Mouse (Mus musculus) Muller cell, postnatal 12 days (primary cell): ENCODE results near the gene Smcr8.
"Not testable (repeated sequence)": the region's sequence is repeated elsewhere in the genome, so short reads cannot be mapped to it uniquely, and the experiment has no call there.

ENCODE experiments used
- DNase-seq: peaks from one replicate; pipeline ENCODE4 v3.0.0-alpha.2; 2015; ENCODE audit errors: inconsistent ontology term

The Smcr8 gene

DNA sequence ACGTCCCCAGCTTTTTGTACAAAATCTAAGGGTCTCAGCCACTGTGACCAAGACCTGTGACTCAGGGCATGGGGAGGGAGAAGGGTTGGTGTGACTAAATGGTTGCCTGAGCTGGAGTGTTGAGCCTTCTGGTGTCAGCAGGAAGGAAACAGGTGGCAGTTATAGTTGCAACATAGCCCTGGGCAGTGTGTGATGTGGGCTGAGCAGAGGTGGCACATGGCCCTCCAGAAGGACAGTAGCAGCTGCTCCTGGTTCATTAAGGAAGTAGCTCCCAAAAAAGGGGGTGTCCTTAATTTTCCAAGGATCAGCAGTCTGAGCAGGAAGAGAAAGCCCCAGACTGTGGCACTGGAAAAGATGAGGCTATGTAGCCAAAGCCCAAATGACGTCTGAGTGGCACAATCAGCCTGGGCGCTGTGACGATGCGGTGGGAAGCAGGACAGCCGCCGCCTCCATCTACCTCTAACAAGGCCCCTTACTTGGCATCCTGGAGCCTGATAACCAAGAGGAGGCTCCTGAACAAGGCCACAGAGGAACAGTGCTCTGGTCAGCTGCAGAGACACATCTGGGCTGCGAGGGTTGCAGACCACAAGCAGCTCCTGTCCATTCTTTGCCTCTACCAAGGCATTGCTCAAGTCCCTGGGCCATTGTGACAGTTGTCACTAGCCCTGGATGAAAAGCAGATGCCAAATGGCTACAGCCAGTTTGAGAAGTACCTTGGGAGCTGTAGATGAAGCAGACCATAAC lies 7.0 kb downstream of the Smcr8 start:
- DNase-seq, result no peak

DNA sequence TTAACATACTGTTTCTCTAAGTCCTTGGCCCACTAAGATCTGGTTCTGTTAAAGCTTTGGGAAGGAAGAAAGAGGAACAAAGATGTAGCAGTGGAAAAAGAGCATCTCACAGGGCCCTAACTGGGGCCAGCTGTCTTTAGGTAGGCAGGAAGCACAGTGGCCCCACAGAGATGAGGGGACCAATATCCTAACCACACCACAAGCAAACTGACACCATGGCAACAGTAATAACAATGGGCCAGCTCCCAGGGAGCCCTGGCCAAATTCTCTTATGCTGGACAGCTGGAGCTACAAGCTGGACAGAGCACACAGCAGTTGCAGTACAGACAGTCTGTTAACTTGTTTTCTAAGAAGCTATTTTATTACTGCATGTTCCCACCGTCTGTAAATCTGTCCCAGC lies 10.3 kb downstream of the Smcr8 start:
- DNase-seq, result no peak

DNA sequence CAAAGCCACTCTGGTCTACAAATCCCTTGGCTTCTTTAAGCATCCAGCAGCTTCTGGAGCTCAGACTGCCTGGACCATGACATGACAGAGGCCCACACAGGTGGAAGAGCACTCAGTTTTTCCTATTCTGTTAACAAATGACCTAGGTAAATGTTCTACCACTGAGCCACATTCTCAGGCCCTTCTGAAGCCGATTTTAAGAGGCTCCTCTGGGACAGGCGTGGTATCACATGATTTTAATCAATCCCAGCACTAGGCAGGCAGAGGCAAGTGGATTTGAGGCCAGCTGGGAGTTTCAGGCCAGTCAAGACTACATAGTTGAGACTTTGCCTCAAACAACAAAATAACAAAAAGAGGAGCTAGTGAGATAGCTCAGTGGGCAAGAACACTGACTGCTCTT lies 13.1 kb downstream of the Smcr8 start:
- DNase-seq, result no peak

DNA sequence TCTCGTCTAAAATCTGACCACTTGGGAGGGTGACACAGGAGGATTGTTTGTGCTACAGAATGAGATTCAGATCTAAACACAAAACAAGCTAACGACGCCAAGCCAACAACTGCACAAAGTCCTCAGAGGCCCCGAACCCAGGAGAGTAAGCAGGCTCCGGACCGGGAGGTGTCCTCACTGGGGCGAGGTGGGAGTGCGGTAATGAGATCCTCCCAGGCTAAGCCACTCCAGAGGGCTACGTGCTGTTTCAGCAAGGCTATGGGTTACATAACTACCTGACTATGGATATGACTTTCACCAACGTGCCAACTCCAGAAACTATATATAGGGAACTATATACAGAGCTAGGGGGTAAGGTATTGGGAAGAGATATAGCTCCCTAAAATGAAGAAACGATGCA lies 19.0 kb downstream of the Smcr8 start:
- no peak for DNase-seq

DNA sequence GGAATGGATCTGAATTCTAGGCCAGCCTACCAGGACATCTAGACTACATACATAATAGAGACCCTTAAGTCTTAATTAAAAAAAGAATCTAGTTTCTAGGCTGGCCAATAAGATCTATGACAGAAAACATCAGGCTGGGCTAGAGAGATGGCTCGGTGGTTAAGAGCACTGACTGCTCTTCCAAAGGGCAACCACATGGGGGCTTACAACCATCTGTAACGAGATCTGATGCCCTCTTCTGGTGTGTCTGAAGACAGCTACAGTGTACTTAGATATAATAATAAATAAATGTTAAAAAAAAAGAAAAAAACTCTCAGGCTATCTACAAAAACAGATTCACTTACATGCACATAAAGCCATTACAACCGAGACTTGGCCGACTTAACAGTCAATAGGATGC lies 22.7 kb downstream of the Smcr8 start:
- no peak for DNase-seq

GRCm38 (mm10) chr11:60800892-60801291 lies 23.6 kb downstream of the Smcr8 start:
- DNase-seq, result no peak

DNA sequence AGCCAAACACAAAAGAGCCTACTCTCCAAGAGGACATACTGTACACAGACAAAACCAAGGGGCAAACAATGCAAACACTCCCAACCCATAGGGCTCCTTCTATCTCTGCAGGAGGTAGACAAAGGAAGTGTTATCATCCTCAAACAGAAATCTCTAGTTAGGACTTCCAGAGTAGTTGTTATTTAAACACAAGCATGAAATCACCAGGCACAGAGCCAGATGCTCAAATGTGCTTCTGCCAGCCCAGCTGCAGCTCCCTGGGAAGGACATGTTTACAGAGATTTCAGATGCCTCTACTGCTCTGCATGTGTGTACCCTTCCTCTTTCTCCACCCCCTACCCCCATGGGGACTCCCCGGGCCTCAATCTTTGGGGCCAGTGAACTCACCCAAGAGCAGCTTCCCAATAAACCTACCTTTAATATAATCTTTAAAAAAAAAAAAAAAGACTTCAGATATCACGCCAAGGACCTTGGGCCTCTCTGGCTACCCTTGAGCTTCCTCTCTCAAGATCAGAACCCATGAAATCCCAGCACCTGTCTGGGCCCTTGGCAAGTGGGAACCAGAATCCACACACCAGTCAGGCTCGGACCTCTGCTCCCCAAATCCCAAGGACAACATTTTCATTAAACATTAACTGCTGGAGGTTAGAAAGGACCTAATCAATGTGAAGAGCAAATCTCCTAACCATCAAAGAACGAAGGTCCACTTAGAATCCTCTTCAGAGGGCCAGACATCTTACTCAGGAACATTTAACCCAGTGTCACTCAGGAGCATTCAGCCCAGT lies 31.2 kb downstream of the Smcr8 start:
- DNase-seq, result no peak

DNA sequence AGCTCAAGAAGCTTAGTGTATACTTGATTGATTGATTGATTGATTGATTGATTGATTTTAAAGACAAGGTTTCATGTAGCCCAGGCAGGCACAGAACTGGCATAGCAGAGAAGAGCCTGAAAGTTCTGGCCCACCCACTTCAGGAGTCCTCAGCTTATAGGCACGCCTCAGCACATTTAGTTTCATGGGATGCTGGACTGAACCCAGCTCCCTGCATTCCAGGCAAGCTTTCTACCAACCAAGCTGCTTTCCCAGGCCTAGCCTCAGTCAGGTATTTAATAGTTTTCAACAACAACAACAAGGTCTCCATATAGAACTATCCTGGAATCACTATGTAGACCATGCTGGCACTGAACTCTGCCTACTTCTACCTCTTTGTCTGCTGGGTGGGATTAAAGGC lies 32.2 kb downstream of the Smcr8 start:
- DNase-seq, result no peak

DNA sequence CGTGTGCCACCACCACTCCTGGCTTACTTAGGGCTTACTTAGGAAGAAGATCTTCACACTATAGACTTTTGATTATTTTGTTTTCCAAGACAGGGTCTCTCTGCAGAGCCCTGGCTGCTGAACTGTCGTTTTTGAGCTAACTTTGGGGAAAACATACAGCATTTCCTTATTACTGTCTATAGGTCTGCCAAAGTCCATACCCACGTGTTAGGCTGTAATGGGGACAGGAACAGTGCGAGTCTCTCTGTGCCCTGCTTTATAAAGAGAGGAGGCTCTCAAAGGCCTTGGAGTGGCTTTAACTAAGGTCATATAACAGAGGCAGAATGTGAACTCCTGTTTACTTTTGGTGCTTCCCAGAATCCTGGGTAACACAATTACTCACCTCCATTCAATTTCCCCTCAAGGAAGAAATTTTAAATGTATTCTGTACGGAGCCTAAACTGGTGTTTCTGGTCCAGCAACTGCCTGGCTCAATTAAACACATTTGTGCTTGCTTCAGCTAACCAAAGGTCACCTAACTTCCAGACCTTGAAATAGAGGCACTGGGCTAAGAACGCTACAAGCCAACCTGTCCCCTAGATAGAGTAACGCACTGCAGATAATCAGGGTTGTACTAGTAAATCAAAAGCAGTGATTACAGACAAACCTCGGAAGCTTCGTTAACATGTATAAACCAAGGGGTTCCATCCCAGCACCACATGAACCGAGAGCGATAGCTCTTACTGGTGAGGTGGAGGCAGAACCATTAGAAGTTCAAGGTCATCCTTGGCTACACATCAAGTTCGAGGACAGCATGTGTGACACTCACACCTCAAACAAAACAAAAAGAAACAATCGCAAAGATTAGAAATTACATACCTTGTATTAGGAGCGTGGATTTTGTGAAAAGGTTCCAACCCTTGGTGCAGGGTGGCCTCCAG lies 33.0 kb downstream of the Smcr8 start:
- no peak for DNase-seq

GRCm38 (mm10) chr11:60811054-60811460 lies 33.7 kb downstream of the Smcr8 start:
- peak; percentile 98 for DNase-seq

DNA sequence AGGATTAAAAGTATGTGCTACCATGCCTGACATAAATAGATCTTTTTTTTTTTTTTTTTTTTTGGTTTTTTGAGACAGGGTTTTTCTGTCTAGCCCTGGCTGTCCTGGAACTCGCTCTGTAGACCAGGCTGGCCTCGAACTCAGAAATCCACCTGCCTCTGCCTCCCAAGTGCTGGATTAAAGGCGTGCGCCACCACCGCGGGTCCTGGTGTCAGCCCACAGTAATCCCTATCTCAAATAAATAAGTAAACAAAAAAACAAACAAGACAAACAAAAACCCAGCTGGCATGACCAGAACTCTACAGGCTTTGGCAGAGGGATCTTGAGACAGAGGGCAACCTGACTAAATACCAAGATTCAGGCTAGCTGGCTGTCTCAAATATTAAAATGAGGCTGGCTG lies 34.3 kb downstream of the Smcr8 start, which contains the start of gene Shmt1:
TSS of gene Shmt1 (minus strand) at position 101 of the 400 bp plus-strand sequence.
- not testable (repeated sequence) for DNase-seq

GRCm38 (mm10) chr11:60816398-60816797 lies 39.1 kb downstream of the Smcr8 start:
- no peak for DNase-seq

DNA sequence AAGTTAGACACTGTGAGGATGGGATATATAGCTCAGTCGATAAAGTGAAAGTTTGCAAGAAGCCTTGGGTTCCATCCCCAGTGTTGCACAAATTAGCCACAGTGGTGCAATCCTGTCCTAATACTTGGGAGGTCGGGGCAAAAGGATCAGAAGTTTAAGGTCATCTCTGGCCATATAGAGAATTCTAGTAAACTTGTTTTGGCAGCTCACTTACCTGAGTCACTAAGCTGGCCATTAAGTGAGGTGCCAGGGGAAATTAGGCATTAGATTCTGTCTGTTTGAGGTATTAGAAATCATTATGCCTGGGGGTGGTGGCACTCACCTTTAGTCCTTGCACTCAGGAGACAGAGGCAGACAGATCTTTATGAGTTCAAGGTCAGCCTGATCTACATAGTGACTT lies 46.4 kb downstream of the Smcr8 start:
- DNase-seq, result no peak

DNA sequence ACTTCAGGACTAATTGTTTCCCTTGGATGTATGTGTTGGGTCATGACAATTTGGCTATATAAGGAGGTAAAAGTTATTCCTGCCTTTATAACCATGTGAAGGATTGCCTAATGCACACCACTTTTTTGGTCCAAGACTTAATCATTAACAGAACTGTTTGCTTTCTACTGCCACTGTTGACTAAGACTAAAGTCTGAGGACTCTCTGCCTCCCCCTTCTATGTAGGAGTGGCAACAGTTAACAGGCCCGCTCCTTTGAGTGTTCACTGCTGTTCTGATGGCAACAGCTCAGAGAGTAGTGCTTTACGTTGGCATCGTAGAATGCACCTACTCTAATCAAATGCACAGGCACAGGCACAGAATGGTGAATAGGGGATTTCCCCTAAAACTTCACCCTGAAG lies 47.9 kb downstream of the Smcr8 start:
- no peak for DNase-seq

DNA sequence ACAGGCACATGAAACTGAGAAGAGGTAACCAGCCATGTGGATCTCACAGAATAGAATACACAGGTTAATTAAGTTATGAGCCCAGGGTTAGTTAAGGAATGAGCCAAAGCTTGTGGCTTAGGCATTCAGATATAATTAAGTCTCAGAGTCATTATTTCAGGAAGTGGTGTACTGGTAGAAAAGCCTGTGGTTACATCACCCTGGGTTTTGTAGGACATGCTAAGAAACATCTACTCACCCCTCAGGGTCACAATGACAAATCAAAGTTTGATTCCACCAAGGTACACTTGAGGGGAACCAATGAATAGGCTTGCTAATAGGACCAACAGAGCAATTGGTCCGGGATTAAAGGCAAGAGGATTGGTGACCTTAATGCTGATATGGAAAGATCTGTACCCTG lies 49.4 kb downstream of the Smcr8 start:
- DNase-seq, result no peak

- no peak for DNase-seq
Observed at GRCm38 (mm10) chr11:60827241-60827945, 50.1 kb downstream of the Smcr8 start.

GRCm38 (mm10) chr11:60828903-60829302 lies 51.6 kb downstream of the Smcr8 start:
- DNase-seq, result peak; percentile 57

DNA sequence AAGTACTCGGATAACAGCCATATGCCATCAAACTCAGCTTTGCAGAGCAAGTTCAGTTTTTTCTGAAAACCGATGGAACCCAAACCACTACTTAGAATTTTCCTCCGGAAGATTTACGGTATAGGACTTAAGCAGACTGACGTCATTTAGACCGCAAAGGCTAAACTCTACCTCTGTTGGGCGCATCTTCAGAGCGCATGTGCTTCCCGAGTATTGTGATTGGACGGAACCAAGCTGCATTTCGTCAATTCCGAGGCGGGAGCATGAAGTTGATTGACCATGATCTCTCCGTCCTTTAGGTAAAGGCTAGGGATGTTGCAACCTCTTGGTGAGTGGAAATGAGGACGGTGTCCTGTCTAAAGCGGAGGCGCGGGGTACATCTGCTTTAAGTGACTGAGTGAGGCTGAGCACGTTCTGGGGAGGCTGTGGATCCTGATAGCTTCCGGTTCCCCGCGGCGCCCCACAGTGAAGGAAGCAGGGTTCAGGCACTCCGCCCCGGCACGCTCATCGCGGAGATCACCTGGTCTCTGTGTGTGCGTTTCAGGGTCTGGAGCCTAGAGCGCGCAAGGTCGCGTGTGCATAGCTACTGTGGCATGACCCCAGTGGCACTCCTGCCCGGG lies 53.2 kb downstream of the Smcr8 start, which contains the start of gene Dhrs7b:
TSS of gene Dhrs7b (plus strand) at position 199 of the 620 bp plus-strand sequence.
- peak; percentile 88 for DNase-seq

GRCm38 (mm10) chr11:60836897-60837296 lies 59.6 kb downstream of the Smcr8 start:
- no peak for DNase-seq
